Mouse (Mus musculus): ENCODE data around the gene Tmem217.

The Tmem217 gene

DNA sequence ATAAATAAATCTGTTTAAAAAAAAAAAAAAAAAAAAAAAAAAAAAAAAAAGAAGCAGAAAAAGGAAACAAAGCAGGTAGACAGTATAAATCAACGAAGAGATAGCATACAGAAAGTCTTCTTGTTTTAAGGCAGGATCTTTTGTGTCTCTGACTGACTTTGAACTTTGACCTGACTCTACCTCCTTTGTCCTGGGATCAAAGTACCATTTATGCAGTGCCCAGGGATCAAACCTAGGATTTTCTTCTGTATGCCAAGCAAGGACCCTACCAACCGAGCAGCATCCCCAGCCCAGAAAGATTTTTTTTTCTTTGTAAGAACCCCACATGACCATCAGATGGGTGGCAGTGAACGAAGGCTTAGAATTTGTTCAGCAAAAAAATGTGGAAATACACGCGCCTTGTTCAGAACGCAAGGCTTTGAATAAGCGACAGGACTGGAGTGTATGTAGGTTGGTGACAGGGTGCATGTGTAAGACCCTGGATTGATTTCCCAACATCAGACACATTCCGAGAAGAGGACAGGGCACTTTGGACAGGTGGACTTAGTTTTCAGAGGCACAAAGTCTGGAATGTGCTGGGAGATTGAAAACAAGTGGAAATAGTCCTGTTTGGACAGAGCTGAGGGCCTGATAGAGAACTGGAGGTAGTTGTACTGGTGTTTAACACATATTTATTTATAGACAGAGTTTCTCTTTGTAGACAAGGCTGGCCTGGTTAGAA is 63.8 kb downstream of the Tmem217 start:
- DNase-seq (ENCODE audit: low spot score) = peak; percentile 82

DNA sequence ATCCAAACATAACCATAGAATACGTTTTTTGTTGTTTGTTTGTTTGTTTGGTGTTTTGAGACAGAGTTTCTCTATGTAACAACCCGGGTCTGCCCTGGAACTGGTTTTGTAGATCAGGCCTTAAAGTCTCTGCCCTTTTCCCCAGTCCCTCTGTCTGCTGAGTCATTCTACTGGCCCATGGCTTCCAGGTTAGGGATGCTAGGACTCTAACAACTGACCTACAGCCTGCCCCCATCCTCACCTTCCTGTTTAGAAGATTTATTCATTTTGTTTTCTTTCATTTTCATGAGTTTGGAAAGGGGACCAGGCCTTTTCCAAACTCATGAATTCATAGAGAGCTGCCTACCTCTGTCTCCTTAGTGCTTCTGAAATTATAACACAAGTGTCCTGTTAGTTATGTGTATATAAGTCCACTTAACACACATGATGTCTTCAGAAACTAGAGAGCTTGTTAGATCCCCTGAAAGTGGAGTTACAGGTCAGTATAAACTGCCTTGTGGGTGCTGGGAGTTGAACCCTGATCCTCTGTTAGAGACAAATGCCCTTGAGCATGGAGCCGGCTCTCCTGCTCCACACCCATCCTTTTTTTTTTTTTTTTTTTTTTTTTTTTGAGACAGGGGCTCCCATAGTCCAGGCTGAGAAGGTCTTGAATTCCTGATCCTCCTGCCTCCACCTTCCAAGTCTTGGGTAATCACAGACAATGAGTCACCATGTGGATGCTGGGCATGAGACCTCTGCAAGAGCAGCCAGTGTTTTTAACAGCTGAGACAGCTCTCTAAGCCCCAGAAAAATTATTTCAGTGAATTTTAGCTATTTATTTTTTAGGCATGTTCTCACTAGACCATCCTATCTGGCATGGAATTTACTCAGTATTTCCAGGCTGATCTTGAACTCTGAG is 66.6 kb downstream of the Tmem217 start:
- no peak for DNase-seq (ENCODE audit: low spot score)

DNA sequence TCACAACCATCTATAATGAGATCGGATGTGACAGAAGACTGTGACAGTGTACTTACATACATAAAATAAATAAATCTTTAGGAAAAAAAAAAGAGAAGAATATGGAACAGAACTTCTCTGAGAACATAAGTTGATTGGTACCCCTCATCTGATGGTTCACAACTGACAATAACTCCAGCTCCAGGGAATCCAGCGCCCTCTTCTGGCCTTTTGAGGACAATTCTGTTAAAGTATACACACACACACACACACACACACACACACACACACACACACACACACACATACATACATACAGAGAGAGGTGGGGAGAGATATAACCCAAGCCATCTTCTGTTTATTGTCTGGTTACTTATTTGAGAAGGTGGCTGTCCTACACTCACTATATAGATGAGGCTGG is 67.8 kb downstream of the Tmem217 start:
- DNase-seq (ENCODE audit: low spot score) = no peak

DNA sequence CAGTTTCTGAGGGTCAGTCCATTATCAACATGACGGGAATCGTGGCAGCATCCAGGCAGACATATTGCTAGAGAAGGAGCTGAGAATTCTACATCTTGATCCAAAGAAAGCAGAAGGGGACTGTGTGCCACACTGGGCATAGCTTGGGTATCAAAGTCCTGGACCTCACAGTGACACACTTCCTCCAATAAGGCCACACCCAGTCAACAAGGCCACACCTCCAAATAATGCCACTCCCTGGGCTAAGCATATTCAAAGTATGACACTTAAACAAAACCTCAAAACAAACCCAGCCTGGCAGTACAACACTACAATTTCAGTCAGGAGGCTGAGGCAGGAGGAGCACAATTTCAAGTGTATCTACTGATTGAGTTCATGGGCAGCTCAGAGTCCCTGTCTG is 68.9 kb downstream of the Tmem217 start:
- DNase-seq (ENCODE audit: low spot score) = no peak

DNA sequence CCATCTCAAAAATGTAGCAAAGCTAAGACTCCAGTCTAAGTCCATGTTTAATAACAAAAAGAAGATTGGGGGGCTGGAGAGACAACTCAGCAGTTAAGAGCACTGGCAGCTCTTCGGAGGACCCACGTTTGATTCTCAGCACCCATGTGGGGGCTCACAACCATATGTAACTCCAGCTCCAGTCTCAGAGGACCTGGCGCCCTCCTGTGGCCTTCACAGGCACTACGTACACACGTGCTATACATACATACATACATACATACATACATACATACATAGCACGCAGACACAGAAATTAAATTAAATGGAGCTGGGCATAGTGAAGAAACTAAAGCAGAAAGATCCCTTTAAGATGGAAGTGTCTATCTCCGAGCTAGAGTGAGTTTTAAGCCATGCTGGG is 69.6 kb downstream of the Tmem217 start:
- no peak for DNase-seq (ENCODE audit: low spot score)

DNA sequence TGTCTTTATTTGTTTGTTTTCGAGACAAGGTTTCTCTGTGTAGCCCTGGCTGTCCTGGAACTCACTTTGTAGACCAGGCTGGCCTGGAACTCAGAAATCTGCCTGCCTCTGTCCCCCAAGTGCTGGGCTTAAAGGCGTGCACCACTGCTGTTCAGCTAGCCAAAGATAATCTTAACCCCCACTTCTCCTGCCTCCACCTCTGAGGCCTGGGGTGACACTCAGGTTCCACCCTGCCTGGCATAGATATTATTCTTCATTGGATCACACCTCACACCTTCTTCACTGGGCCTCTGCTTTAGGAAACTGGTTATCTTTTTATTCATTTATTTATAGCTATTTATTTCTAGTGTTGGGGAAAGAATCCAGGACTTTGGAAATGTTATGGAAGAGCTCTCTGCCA is 71.9 kb downstream of the Tmem217 start:
- DNase-seq (ENCODE audit: low spot score) = no peak

DNA sequence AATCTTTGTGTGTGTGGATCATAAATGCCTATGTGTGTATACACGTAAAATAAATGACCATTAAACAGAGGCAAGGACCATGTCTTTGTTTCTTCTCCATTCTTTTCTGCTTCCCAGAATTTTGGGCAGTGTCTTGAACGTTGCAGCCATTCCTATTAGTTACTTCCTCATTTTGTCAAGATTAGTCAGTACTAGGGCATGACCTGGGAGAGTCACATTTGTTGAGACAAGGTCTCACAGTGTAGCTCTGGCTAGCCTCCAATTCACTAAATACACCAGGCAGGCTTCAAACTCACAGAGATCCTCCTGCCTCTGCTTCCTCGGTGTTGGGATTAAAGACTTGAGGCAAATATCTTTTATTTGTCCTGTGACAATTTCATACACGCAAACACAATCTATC is 73.9 kb downstream of the Tmem217 start:
- no peak for DNase-seq (ENCODE audit: low spot score)

DNA sequence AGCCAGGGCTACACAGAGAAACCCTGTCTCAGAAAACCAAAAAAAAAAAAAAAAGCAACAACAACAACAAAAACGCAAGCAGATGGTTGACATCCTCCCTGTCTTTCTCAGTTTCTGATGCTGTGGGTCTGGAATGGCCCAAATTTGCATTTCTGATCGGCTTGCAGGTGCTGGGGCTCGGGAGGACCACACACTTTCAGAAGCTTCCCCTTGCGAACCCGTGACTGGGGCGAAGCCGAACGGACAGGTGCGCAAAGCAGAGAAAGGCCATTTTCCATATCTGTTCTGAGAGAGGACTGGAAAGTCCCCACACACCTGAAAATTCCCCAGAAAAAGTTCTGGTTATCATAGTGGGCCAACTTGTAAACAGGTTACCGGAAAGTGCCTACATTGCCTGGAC is 74.8 kb downstream of the Tmem217 start:
- no peak for DNase-seq (ENCODE audit: low spot score)

DNA sequence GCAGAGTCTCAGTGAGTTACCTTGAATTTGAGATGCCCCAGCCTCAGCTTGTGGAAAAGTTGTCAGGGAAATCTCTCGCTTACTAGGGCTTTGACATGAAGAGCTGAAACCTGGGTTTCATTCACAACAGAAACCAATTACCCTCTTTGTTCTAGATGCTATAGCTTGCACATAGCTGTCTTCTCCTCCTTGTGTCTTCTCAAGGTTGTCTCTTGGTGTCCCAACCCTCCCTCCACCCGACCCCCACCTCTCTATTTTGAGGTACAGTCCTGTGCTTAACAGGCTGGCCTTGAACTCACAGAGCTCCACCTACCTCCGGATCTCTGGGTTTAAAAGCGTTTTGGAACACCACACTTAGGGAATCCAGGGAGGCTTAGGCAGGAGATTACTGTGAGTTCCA is 75.7 kb downstream of the Tmem217 start:
- DNase-seq (ENCODE audit: low spot score) = no peak
